Mouse (Mus musculus): ENCODE measurements at regions not wholly inside any gene's neighbourhood (a gene's known extent, or its start where the extent isn't known, plus 50 kb on each side); places are given as distances from the start of the nearest gene placed in this dataset.

DNA sequence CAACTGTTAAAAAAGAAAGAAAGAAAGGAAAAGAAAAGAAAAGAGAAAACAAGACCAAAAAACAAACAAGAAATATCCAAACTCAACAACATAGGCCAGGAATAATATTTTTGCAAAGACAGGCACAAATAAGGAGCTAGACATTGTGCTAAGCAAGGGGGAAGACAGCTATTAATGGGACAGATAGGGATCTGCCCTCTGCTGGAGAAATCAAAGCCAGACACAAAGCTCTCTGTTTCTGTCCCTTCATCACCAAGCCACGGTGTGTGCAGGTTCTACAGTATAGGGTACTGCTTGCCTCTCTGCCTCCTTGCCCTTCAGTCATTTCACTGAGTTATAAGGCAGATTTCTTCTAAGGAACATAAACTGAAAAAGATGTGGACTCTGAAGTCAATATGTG, 57.8 kb upstream of the Chchd3 start:
- no peak for ATAC-seq
- Histone ChIP-seq H3K4me2 (no peak overlapping the region), H3K9ac (no peak overlapping the region), H3K27me3 (replicated peaks) (no peaks in the 10 kb centered on the region), H3K9me3 (replicated peaks) (no peaks in the 10 kb centered on the region), H3K36me3 (no peaks in the 10 kb centered on the region), H3K4me1 (no peaks in the 10 kb centered on the region), H3K4me3 (no peak overlapping the region), H3K27ac (no peak overlapping the region)
- WGBS (ENCODE audit: insufficient replicate concordance), result 47% methylated on average over 1 of the region's 1 CpGs

GRCm38 (mm10) chr6:33120581-33120980, 60.5 kb upstream of the Chchd3 start:
- Histone ChIP-seq H3K9me3 (replicated peaks) (no peaks in the 10 kb centered on the region), H3K4me2 (no peak overlapping the region), H3K9ac (no peak overlapping the region), H3K36me3 (no peaks in the 10 kb centered on the region), H3K27me3 (replicated peaks) (no peaks in the 10 kb centered on the region), H3K27ac (no peak overlapping the region), H3K4me1 (no peaks in the 10 kb centered on the region), H3K4me3 (no peak overlapping the region)
- ATAC-seq, result no peak

DNA sequence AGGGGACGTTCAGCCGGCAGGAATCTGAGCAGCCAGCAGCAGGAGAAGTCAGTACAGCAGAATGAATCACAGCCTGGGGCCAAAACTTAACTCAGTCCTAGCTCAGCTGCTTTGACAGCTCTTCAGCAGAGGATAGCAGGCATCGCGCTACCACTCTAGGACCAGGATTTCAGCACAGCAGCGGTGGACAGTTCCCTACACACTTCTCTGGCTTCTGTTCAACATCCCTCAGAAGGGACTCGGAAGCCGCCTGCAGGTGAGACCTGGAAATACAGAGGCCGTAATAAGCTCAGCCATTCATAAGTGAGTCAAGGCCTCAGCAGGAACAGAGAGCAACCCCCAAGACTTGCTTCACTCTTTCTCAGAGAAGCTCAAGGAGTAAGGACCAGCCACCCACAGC, 66.5 kb upstream of the Chchd3 start:
- no peak for ATAC-seq
- H3K27me3 ChIP-seq (replicated peaks), result no peaks in the 10 kb centered on the region
- WGBS (ENCODE audit: insufficient replicate concordance), result 11% methylated on average over 8 of the region's 8 CpGs

DNA sequence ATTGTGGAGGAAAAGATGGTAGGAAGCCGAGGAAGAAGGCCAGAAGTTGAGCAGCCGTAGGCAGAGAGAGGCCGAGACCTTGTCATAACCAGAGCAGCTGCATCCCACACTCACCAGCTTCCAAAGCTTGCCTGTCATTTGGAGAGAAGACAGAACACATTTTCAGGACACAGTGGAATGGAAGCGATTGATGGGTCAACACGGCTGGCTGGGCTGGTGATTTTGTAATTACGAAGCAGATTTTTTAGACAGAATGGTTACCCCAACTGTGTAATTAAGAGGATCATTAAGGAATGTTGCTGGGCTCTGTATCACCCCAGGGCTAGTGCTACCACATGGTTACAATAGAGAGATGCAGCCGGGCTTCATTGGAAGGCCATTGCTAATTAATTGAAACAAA, 76.8 kb upstream of the Chchd3 start:
- no peak overlapping the region for H3K27ac ChIP-seq
- ATAC-seq, result no peak

More for the DNA sequence above, 66.5 kb upstream of the Chchd3 start:
- no peak overlapping the region for H3K9ac ChIP-seq
- no peaks in the 10 kb centered on the region for H3K4me1 ChIP-seq
- no peaks in the 10 kb centered on the region for H3K9me3 ChIP-seq (replicated peaks)
- no peak overlapping the region for H3K4me3 ChIP-seq
- no peaks in the 10 kb centered on the region for H3K36me3 ChIP-seq
- no peak overlapping the region for H3K27ac ChIP-seq
- H3K4me2 ChIP-seq, result no peak overlapping the region

DNA sequence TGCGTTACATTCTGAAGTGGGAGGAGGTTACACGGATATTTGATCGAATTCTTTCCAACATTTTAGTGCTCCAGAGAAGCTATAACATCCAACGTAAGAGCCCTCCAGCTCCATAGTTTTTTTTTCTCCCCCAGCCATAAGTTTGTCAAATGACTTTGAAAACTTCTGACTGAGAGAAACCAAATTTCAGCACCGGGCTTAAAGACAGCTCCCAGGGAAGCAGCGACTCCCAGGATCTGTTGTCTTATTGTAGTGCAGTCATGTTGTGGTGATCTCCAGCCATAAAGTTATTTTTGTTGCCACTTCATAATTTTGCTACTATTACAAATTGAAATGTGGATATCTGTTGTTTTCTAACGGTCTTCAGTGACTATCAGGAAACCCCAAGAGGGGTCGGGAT, 77.8 kb upstream of the Chchd3 start:
- Histone ChIP-seq H3K36me3 (no peaks in the 10 kb centered on the region), H3K9ac (no peak overlapping the region), H3K27me3 (replicated peaks) (no peaks in the 10 kb centered on the region), H3K4me1 (no peaks in the 10 kb centered on the region), H3K4me3 (no peak overlapping the region), H3K4me2 (no peak overlapping the region), H3K27ac (no peak overlapping the region), H3K9me3 (replicated peaks) (no peaks in the 10 kb centered on the region)
- ATAC-seq, result no peak
- WGBS (ENCODE audit: insufficient replicate concordance), result 39% methylated on average over 8 of the region's 8 CpGs

More for the DNA sequence above, 76.8 kb upstream of the Chchd3 start:
- Histone ChIP-seq H3K4me2 (no peak overlapping the region), H3K9ac (no peak overlapping the region), H3K27me3 (replicated peaks) (no peaks in the 10 kb centered on the region), H3K4me3 (no peak overlapping the region), H3K36me3 (no peaks in the 10 kb centered on the region), H3K4me1 (no peaks in the 10 kb centered on the region), H3K9me3 (replicated peaks) (no peaks in the 10 kb centered on the region)
- WGBS (ENCODE audit: insufficient replicate concordance), result 69% methylated on average over 7 of the region's 7 CpGs

GRCm38 (mm10) chr6:33166479-33166878, 82.4 kb upstream of the Exoc4 start:
- no peak for ATAC-seq
- Histone ChIP-seq H3K27ac (no peak overlapping the region), H3K9me3 (replicated peaks) (no peaks in the 10 kb centered on the region), H3K4me3 (no peak overlapping the region), H3K4me2 (no peak overlapping the region), H3K9ac (no peak overlapping the region), H3K36me3 (no peaks in the 10 kb centered on the region), H3K27me3 (replicated peaks) (no peaks in the 10 kb centered on the region), H3K4me1 (no peaks in the 10 kb centered on the region)
- 79% methylated on average over 11 of the region's 11 CpGs for WGBS (ENCODE audit: insufficient replicate concordance)

- Histone ChIP-seq H3K27me3 (replicated peaks) (no peaks in the 10 kb centered on the region), H3K27ac (no peak overlapping the region), H3K4me1 (no peaks in the 10 kb centered on the region), H3K9ac (no peak overlapping the region), H3K4me2 (no peak overlapping the region), H3K9me3 (replicated peaks) (no peaks in the 10 kb centered on the region), H3K36me3 (no peaks in the 10 kb centered on the region), H3K4me3 (no peak overlapping the region)
- 76% methylated on average over 12 of the region's 12 CpGs for WGBS (ENCODE audit: insufficient replicate concordance)
- no peak for ATAC-seq
Measured at GRCm38 (mm10) chr6:33173606-33174005, 75.3 kb upstream of the Exoc4 start.

DNA sequence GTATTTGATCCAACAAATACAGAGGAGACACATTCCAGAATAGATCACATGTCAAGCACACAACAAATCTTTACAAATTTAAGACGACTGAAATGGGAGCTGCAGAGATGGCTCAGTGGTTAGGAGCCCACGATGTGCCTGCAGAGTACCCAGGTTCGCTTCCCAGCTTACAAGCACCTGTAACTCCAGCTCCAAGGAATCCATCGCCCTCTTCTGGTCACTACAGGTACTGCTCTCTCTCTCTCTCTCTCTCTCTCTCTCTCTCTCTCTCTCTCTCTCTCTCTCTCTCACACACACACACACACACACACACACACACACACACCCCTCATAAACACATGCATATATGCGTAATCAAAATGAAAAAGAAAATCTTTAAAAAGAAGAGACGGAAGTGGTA, 74.3 kb upstream of the Exoc4 start:
- no peaks in the 10 kb centered on the region for H3K9me3 ChIP-seq (replicated peaks)
- no peak overlapping the region for H3K4me2 ChIP-seq
- no peaks in the 10 kb centered on the region for H3K4me1 ChIP-seq
- no peak for ATAC-seq
- H3K4me3 ChIP-seq, result no peak overlapping the region
- H3K9ac ChIP-seq, result no peak overlapping the region
- H3K27me3 ChIP-seq (replicated peaks), result no peaks in the 10 kb centered on the region
- 46% methylated on average over 6 of the region's 6 CpGs for WGBS (ENCODE audit: insufficient replicate concordance)
- H3K27ac ChIP-seq, result no peak overlapping the region
- no peaks in the 10 kb centered on the region for H3K36me3 ChIP-seq

DNA sequence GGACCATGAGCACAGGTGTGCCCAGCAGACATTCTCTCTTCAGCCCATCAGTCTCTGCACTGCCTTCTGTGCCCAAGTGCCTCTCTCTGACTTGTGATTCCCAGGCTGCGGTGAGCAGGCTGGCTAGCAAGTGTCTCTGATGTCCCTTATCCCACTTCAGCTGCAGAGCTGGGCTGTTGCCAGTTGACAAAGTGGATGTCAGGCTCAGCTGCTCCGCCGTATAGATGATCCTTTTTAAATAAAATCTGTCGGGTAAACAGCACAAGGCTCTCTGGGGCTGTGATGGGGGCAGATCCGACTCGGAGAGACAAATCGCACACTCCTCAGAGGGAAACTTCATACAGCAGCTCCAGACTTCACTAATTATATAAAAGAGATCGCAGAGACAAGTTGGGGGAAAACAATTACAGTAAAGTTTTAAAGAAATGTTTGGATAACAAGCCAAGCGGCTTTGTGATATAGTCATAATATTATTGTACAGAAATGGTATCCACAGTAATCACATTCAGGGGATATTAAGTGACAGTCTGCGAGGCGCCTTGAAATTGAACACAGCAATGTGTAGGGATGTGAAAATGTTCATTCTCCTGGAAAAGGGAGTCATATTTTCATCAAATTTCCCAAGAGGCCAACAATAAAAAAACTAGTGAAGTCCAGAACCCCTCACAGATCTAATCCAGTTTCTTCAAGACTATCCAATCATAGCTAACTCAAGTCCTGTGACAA, 59.2 kb upstream of the Exoc4 start:
- WGBS (ENCODE audit: insufficient replicate concordance), result 75% methylated on average over 11 of the region's 11 CpGs

GRCm38 (mm10) chr6:33193823-33194222, 55.1 kb upstream of the Exoc4 start:
- no peak overlapping the region for H3K4me2 ChIP-seq
- ATAC-seq, result peak; percentile 91
- H3K27ac ChIP-seq, result no peak overlapping the region
- H3K4me3 ChIP-seq, result no peak overlapping the region
- H3K4me1 ChIP-seq, result peaks cover 8% of the 10 kb centered on the region
- 50% methylated on average over 3 of the region's 3 CpGs for WGBS (ENCODE audit: insufficient replicate concordance)
- H3K9ac ChIP-seq, result no peak overlapping the region
- no peaks in the 10 kb centered on the region for H3K36me3 ChIP-seq
- no peaks in the 10 kb centered on the region; the same call in 1 of the 2 replicates for H3K27me3 ChIP-seq (replicated peaks)
- H3K9me3 ChIP-seq (replicated peaks), result no peaks in the 10 kb centered on the region

More for the DNA sequence above, 59.2 kb upstream of the Exoc4 start:
- no peak overlapping the region for H3K4me2 ChIP-seq
- H3K4me1 ChIP-seq, result peaks cover 8% of the 10 kb centered on the region
- no peak for ATAC-seq
- peaks cover 4% of the 10 kb centered on the region; the same call in 1 of the 2 replicates for H3K27me3 ChIP-seq (replicated peaks)
- no peak overlapping the region for H3K9ac ChIP-seq
- H3K27ac ChIP-seq, result no peak overlapping the region
- H3K36me3 ChIP-seq, result no peaks in the 10 kb centered on the region
- no peaks in the 10 kb centered on the region for H3K9me3 ChIP-seq (replicated peaks)
- H3K4me3 ChIP-seq, result no peak overlapping the region
